Mouse (Mus musculus) erythroblast, embryonic 14.5 days (primary cell): Measurements from ENCODE around the gene Cst13.

Source experiments
- GATA1 ChIP-seq: IDR thresholded peaks from 2 replicates; pipeline ENCODE4 v1.6.1; 2012; ENCODE audit warnings: low read length, inconsistent platforms, mixed read lengths
- TAL1 ChIP-seq: IDR thresholded peaks from 3 replicates; pipeline ENCODE4 v1.6.1; 2012; ENCODE audit warnings: low read length, inconsistent platforms, mixed read lengths

- TF ChIP-seq TAL1 (no peak), GATA1 (no peak)
Measured at GRCm38 (mm10) chr2:148870526-148870925, 50.6 kb downstream of the Cst13 start.
